7 mouse cellular contexts compared by ENCODE assay signal in the genomic region with DNA sequence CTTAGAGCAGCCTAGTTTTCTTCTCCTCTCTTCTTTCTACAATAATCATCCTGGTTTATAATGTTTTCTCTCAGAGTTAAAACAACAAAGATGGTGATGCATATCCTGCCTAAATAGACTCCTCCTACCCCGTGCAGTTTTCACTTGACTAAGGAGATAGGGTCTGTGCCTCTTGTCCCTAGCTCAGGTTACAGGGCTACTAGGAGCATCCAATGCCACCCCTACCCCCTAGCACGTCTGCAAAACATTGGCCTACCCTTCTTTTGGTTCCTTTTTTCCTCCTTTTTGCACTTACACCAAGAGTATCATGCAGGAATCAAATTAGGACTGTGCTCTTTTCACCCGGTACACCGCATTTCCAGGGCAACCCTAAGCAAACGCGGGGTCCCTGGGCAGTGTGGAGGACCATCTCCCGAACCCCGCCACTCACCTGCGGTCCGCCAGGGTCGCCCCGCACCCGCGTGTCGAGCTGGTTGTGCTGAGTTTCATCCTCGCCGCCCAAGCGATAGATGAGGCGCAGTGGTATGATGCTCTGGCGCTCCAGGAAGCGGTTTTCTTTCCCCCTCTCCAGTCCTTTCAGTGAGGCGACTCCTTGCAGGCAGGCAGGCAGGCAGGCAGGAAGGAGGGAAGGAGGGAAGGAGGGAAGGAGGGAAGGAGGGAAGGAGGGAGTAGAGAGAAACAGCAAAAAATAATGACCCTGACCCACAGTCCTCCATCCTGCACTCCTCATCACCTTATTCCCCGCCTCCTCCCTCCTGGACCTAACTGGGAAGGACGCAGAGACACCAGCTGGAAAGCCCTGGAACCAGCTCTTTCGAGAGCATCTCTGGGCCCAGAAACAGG. TPM values are rescaled to one million over a fixed set of nuclear protein-coding genes. Genes with fewer than 3 reads are reported as not detected.
DNase-seq lines count a peak whose midpoint lies in the region; ATAC-seq and TF ChIP-seq lines count a peak whose summit lies in the region.

No protein-coding gene starts in this region.

- no peak for DNase-seq in testis, postnatal 10 days (ENCODE audit: low spot score)
- DNase-seq in embryonic facial prominence, embryonic 11.5 days (ENCODE audit: low spot score) = peak; percentile 47
- DNase-seq in thymus, postnatal 36 days = no peak

- peaks cover 13% of the 10 kb centered on the region for H3K4me1 ChIP-seq in testis, adult 2 months (ENCODE audit: control insufficient read depth, insufficient read depth, low read length)
- H3K4me1 ChIP-seq in embryonic facial prominence, embryonic 11.5 days (ENCODE audit: control insufficient read depth, insufficient read depth, low read length) = no peaks in the 10 kb centered on the region
- H3K4me1 ChIP-seq in hindbrain, embryonic 16.5 days (ENCODE audit: control insufficient read depth, insufficient read depth, low read depth, low read length) = peaks cover 4% of the 10 kb centered on the region; the same call in 1 of the 2 replicates
- no peaks in the 10 kb centered on the region for H3K4me1 ChIP-seq in liver, embryonic 16.5 days (ENCODE audit: control insufficient read depth, low read depth, low read length)
- H3K4me1 ChIP-seq in stomach, embryonic 15.5 days = no peaks in the 10 kb centered on the region

- no peak overlapping the region for H3K27ac ChIP-seq in testis, adult 2 months (ENCODE audit: control insufficient read depth, insufficient read depth, low read depth, low read length)
- no peak overlapping the region for H3K27ac ChIP-seq in embryonic facial prominence, embryonic 11.5 days (replicated peaks; ENCODE audit: low read depth, low read length)
- peak overlapping the region; percentile 93 for H3K27ac ChIP-seq in hindbrain, embryonic 16.5 days (ENCODE audit: low read depth, low read length)
- H3K27ac ChIP-seq in liver, embryonic 16.5 days (ENCODE audit: low read length) = no peak overlapping the region
- H3K27ac ChIP-seq in stomach, embryonic 15.5 days = no peak overlapping the region

- no peak for TF ChIP-seq CTCF in testis, adult 2 months (IDR thresholded peaks at IDR 0.05; ENCODE audit: control insufficient read depth, insufficient read depth, insufficient replicate concordance, low read depth, low read length)

- no peaks in the 10 kb centered on the region for H3K27me3 ChIP-seq in testis, adult 2 months (ENCODE audit: control insufficient read depth, insufficient read depth, low read length)
- no peaks in the 10 kb centered on the region for H3K27me3 ChIP-seq in embryonic facial prominence, embryonic 11.5 days (ENCODE audit: control insufficient read depth, insufficient read depth, low read length)
- H3K27me3 ChIP-seq in hindbrain, embryonic 16.5 days (replicated peaks; ENCODE audit: control insufficient read depth, insufficient read depth, low read length) = no peaks in the 10 kb centered on the region
- peaks cover 24% of the 10 kb centered on the region for H3K27me3 ChIP-seq in liver, embryonic 16.5 days (ENCODE audit: control insufficient read depth, insufficient read depth, low read depth, low read length)
- no peaks in the 10 kb centered on the region for H3K27me3 ChIP-seq in stomach, embryonic 15.5 days (replicated peaks)

- no peaks in the 10 kb centered on the region for H3K36me3 ChIP-seq in testis, adult 2 months (ENCODE audit: control insufficient read depth, insufficient read depth, low read length)
- H3K36me3 ChIP-seq in embryonic facial prominence, embryonic 11.5 days (replicated peaks; ENCODE audit: control insufficient read depth, insufficient read depth, low read depth, low read length) = no peaks in the 10 kb centered on the region
- H3K36me3 ChIP-seq in hindbrain, embryonic 16.5 days (ENCODE audit: control insufficient read depth, insufficient read depth, low read length) = no peaks in the 10 kb centered on the region
- H3K36me3 ChIP-seq in liver, embryonic 16.5 days (ENCODE audit: control insufficient read depth, insufficient read depth) = no peaks in the 10 kb centered on the region
- H3K36me3 ChIP-seq in stomach, embryonic 15.5 days = no peaks in the 10 kb centered on the region

- H3K4me3 ChIP-seq in testis, adult 2 months (ENCODE audit: control insufficient read depth, low read depth, low read length) = peak overlapping the region; percentile 58
- peak overlapping the region; percentile 66 for H3K4me3 ChIP-seq in embryonic facial prominence, embryonic 11.5 days (ENCODE audit: low read depth, low read length)
- H3K4me3 ChIP-seq in hindbrain, embryonic 16.5 days (ENCODE audit: low read length) = peak overlapping the region; percentile 95
- peak overlapping the region; percentile 54 for H3K4me3 ChIP-seq in liver, embryonic 16.5 days (ENCODE audit: low read depth, low read length)
- peak overlapping the region; percentile 57 for H3K4me3 ChIP-seq in stomach, embryonic 15.5 days (replicated peaks)

- no peak for TF ChIP-seq POLR2A in testis, adult 2 months (IDR thresholded peaks at IDR 0.05; ENCODE audit: control insufficient read depth, low read depth, low read length)

- peak; percentile 30 for ATAC-seq in embryonic facial prominence, embryonic 11.5 days (replicated peaks; ENCODE audit: insufficient number of reproducible peaks, low FRiP score, low TSS enrichment, low read depth)
- peak; percentile 69 for ATAC-seq in hindbrain, embryonic 16.5 days
- ATAC-seq in liver, embryonic 16.5 days (ENCODE audit: low read depth) = no peak
- no peak for ATAC-seq in stomach, embryonic 15.5 days (ENCODE audit: insufficient read depth, low FRiP score, low read depth)

- WGBS in embryonic facial prominence, embryonic 11.5 days = 2% methylated on average over 25 of the region's 25 CpGs
- under 1% methylated on average over 24 of the region's 25 CpGs for WGBS in hindbrain, embryonic 16.5 days
- WGBS in liver, embryonic 16.5 days (ENCODE audit: insufficient replicate concordance) = 3% methylated on average over 25 of the region's 25 CpGs
- WGBS in stomach, embryonic 15.5 days = 3% methylated on average over 25 of the region's 25 CpGs

- H3K4me2 ChIP-seq in embryonic facial prominence, embryonic 11.5 days (ENCODE audit: low read depth, low read length) = peak overlapping the region; percentile 79
- H3K4me2 ChIP-seq in hindbrain, embryonic 16.5 days (ENCODE audit: low read length) = peak overlapping the region; percentile 67
- H3K4me2 ChIP-seq in liver, embryonic 16.5 days (ENCODE audit: low read depth, low read length) = peak overlapping the region; percentile 64
- peak overlapping the region; percentile 88 for H3K4me2 ChIP-seq in stomach, embryonic 15.5 days

- no peaks in the 10 kb centered on the region for H3K9me3 ChIP-seq in embryonic facial prominence, embryonic 11.5 days (replicated peaks; ENCODE audit: control insufficient read depth, low read length)
- H3K9me3 ChIP-seq in hindbrain, embryonic 16.5 days (ENCODE audit: control insufficient read depth, low read length) = no peaks in the 10 kb centered on the region
- no peaks in the 10 kb centered on the region for H3K9me3 ChIP-seq in liver, embryonic 16.5 days (replicated peaks; ENCODE audit: control insufficient read depth, low read length)
- H3K9me3 ChIP-seq in stomach, embryonic 15.5 days = no peaks in the 10 kb centered on the region

- H3K9ac ChIP-seq in embryonic facial prominence, embryonic 11.5 days (replicated peaks; ENCODE audit: low read length) = peak overlapping the region; percentile 75
- peak overlapping the region; percentile 97 for H3K9ac ChIP-seq in hindbrain, embryonic 16.5 days (ENCODE audit: low read depth, low read length)
- no peak overlapping the region for H3K9ac ChIP-seq in liver, embryonic 16.5 days (ENCODE audit: low read depth, low read length)
- no peak overlapping the region; the same call in 1 of the 2 replicates for H3K9ac ChIP-seq in stomach, embryonic 15.5 days

RNA-seq across cellular contexts. Expression of a gene that starts 1.0 kb away (rescaled TPM):
- 3.2 and 3.6 TPM in 2 replicates for polyA plus RNA-seq in testis, adult 2 months (2012; rRNA removed)
- 12.1 and 12.5 TPM in 2 replicates for polyA plus RNA-seq in embryonic facial prominence, embryonic 11.5 days (2014; fragmentation: Nextera tagmentation; extraction: Ambion mirVana)
- polyA plus RNA-seq in hindbrain, embryonic 16.5 days (2015; fragmentation: Nextera tagmentation; extraction: Ambion mirVana) = 44.8 and 46.1 TPM in 2 replicates
- polyA plus RNA-seq in liver, embryonic 16.5 days (2015; fragmentation: Nextera tagmentation; extraction: Ambion mirVana) = 0.19 and 0.40 TPM in 2 replicates
- polyA plus RNA-seq in stomach, embryonic 15.5 days (2015; fragmentation: Nextera tagmentation; extraction: Ambion mirVana) = 7.1 and 8.0 TPM in 2 replicates

RNA-seq across cellular contexts. Expression of a gene that starts 55.5 kb away (rescaled TPM):
- polyA plus RNA-seq in testis, adult 2 months (2012; rRNA removed) = 15.8 and 16.9 TPM in 2 replicates
- polyA plus RNA-seq in embryonic facial prominence, embryonic 11.5 days (2014; fragmentation: Nextera tagmentation; extraction: Ambion mirVana) = 84.4 and 97.8 TPM in 2 replicates
- 9.1 and 9.6 TPM in 2 replicates for polyA plus RNA-seq in hindbrain, embryonic 16.5 days (2015; fragmentation: Nextera tagmentation; extraction: Ambion mirVana)
- polyA plus RNA-seq in liver, embryonic 16.5 days (2015; fragmentation: Nextera tagmentation; extraction: Ambion mirVana) = 22.6 and 25.6 TPM in 2 replicates
- polyA plus RNA-seq in stomach, embryonic 15.5 days (2015; fragmentation: Nextera tagmentation; extraction: Ambion mirVana) = 32.0 and 35.2 TPM in 2 replicates

RNA-seq across cellular contexts. Expression of a gene that starts 55.7 kb away (rescaled TPM):
- polyA plus RNA-seq in testis, adult 2 months (2012; rRNA removed) = 1.8 and 2.2 TPM in 2 replicates
- 8.5 and 9.1 TPM in 2 replicates for polyA plus RNA-seq in embryonic facial prominence, embryonic 11.5 days (2014; fragmentation: Nextera tagmentation; extraction: Ambion mirVana)
- 8.9 and 9.0 TPM in 2 replicates for polyA plus RNA-seq in hindbrain, embryonic 16.5 days (2015; fragmentation: Nextera tagmentation; extraction: Ambion mirVana)
- 3.0 and 3.9 TPM in 2 replicates for polyA plus RNA-seq in liver, embryonic 16.5 days (2015; fragmentation: Nextera tagmentation; extraction: Ambion mirVana)
- 9.4 and 10.6 TPM in 2 replicates for polyA plus RNA-seq in stomach, embryonic 15.5 days (2015; fragmentation: Nextera tagmentation; extraction: Ambion mirVana)

Comparison
In these comparisons a context has a peak if more than half of its experiments do, and no peak if none do; other contexts are left out.
1. ATAC-seq: peak in embryonic facial prominence, embryonic 11.5 days (single experiment) and hindbrain, embryonic 16.5 days (single experiment); none in liver, embryonic 16.5 days (single experiment) and stomach, embryonic 15.5 days (single experiment).
2. H3K9ac ChIP-seq: peak in embryonic facial prominence, embryonic 11.5 days (single experiment) and hindbrain, embryonic 16.5 days (single experiment); none in liver, embryonic 16.5 days (single experiment) and stomach, embryonic 15.5 days (single experiment).
3. Peak in every context shown above with its lines, with median percentiles within 50 percentile points of each other: H3K4me3 ChIP-seq and H3K4me2 ChIP-seq.